Mouse (Mus musculus) pancreas, adult 10 weeks (tissue): ENCODE results near the gene Smpd1. TPM values are rescaled to one million over a fixed set of nuclear protein-coding genes. Genes with fewer than 3 reads are reported as not detected.

Experiments
- polyA plus RNA-seq: library from polyadenylated mRNA; stranded (reverse); fragments of 350-450 nt; fragmentation: Illumina TruSeq; extraction: RNeasy Lipid Tissue Mini Kit (QIAGEN cat#74804); gene quantifications from one replicate; pipeline ENCODE4 v1.2.3, GENCODE M21; 2015; ENCODE audit warnings: low read depth, low replicate concordance; ENCODE audit not compliant: insufficient read depth

The Smpd1 gene
- 10.9 TPM for polyA plus RNA-seq

DNA sequence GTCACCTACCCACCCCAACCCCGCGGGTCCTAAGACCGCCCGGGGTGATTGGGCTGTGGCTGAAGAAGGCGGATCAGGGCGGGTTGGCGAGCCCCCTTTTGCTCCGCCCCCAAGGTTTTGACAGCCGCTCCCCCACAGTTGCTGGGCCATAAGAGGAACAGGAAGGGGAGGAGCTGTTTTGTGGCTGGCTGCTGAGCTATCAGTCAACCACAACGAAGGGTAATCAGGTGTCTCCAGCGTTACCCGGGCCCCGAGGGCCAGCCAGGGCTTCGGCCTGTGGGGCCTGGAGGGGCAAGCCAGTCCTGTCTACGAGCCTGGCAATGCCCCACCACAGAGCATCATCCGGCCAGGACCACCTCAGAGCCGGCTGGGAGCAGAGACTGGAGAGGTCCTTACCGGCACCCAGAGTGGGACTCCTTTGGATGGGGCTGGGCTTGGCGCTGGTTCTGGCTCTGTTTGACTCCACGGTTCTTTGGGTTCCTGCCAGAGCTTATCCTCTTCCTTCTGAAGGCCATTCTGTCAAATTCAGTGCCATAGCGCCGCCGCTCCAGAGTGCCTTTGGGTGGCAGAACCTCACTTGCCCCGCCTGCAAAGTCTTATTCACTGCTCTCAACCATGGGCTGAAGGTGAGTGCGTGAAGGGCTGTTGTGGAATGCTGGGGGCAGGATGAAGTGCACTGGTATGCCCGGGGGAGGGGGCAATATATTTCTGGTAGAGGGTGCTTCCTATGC, at the start of gene Smpd1:
Gene Smpd1 (plus strand): TSS at position 149 of the 731 bp plus-strand sequence.

DNA sequence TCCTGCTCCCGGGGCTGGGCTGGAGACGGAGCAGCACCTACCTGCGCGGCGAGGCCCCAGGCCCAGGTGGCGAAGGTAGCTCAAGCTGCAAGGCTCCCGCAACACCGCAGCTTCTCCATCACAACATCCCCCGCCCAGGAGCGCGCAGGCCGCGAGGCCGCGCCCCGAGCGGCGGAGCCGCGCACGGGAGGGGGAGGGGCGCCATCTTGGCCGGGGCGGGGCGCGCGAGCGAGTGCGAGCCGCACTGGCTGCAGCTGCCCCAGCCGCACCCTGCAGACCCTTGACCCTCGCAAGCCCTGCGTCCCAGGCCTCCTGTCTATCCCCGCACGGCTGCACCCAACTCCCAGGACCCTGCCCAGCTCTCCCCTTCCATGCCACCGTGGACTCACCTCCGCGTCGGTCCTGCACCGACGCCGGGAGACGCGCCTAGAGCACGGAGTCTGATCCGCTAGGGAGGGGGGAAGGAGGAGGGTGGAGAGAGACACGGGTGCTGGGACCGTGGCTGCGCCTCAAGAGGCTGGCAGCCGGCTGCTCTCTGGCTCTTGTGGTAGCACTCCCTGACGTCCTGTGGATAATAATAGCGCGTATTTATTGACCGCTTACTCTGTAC, 27.0 kb downstream of the Smpd1 start, which contains the start of gene Apbb1:
Gene Apbb1 (minus strand): TSS at position 560 of the 610 bp plus-strand sequence.

Other genes with a start within 250 kb of the Smpd1 start
- not detected for gene Olfr689, start 243.2 kb upstream of the Smpd1 start, polyA plus RNA-seq
- not detected for gene Olfr690, start 220.3 kb upstream of the Smpd1 start, polyA plus RNA-seq
- gene Olfr691, start 212.1 kb upstream of the Smpd1 start, polyA plus RNA-seq = not detected
- gene Olfr692, start 186.1 kb upstream of the Smpd1 start, polyA plus RNA-seq = not detected
- not detected for gene Gm5901, start 179.3 kb upstream of the Smpd1 start, polyA plus RNA-seq
- gene Fam160a2, start 154.3 kb upstream of the Smpd1 start, polyA plus RNA-seq = 18.0 TPM
- gene Cnga4, start 149.8 kb upstream of the Smpd1 start, polyA plus RNA-seq = not detected
- not detected for gene Cckbr, start 128.6 kb upstream of the Smpd1 start, polyA plus RNA-seq
- 18.3 TPM for gene Cavin3, start 72.1 kb upstream of the Smpd1 start, polyA plus RNA-seq
- 3.9 TPM for gene Apbb1, start 27.3 kb downstream of the Smpd1 start, polyA plus RNA-seq
- not detected for gene Hpx, start 45.8 kb downstream of the Smpd1 start, polyA plus RNA-seq
- gene Trim3, start 79.2 kb downstream of the Smpd1 start, polyA plus RNA-seq = 22.4 TPM
- gene Timm10b, start 85.7 kb downstream of the Smpd1 start, polyA plus RNA-seq = 41.8 TPM
- 22.3 TPM for gene Arfip2, start 86.1 kb downstream of the Smpd1 start, polyA plus RNA-seq
- gene Gm45799, start 86.2 kb downstream of the Smpd1 start, polyA plus RNA-seq = 1.1 TPM
- 3.7 TPM for gene Dnhd1, start 96.5 kb downstream of the Smpd1 start, polyA plus RNA-seq
- gene Ilk, start 182.2 kb downstream of the Smpd1 start, polyA plus RNA-seq = 59.5 TPM
- gene Rrp8, start 183.0 kb downstream of the Smpd1 start, polyA plus RNA-seq = 4.2 TPM
- 48.7 TPM for gene Taf10, start 190.0 kb downstream of the Smpd1 start, polyA plus RNA-seq
- gene Tpp1, start 197.9 kb downstream of the Smpd1 start, polyA plus RNA-seq = 22.7 TPM
- gene Dchs1, start 233.3 kb downstream of the Smpd1 start, polyA plus RNA-seq = 1.7 TPM